In the genomic region with DNA sequence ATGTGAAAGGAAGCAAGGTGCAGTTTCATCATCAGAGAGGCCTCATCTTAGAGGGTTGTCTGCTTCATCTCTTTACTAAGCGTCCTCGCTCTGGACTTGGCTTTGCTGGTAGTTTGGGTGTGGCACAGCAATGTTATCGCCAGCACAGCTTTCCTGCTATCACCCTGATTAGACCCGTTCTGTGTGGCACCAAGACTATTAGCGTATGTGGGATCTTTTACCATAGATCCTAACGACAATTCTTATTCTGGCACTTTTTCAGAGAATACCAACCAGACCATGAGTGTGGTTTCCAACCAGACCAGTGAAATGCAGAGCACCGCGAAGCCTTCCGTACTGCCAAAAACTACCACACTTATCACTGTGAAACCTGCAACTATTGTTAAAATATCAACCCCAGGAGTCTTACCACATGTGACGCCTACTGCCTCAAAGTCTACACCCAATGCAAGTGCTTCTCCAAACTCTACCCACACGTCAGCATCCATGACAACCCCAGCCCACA, we compare ENCODE assay signal across 15 mouse cellular contexts. TPM values are rescaled to one million over a fixed set of nuclear protein-coding genes. Genes with fewer than 3 reads are reported as not detected.
DNase-seq lines count a peak whose midpoint lies in the region; ATAC-seq and TF ChIP-seq lines count a peak whose summit lies in the region.
"Had no signal": no experiment of that assay in that cellular context is flagged by ENCODE, and none has a peak within 500 bp of the region (broad histone marks: within the 10 kb centered on the region; RNA-seq: fewer than 3 reads in every experiment).

No protein-coding gene starts in this region.

- no peaks in the 10 kb centered on the region for H3K9me3 ChIP-seq in stomach, embryonic 15.5 days
- no peaks in the 10 kb centered on the region for H3K9me3 ChIP-seq in stomach, postnatal 0 days (ENCODE audit: control insufficient read depth, low read length)
- H3K9me3 ChIP-seq in liver, embryonic 13.5 days (replicated peaks): no peaks in the 10 kb centered on the region
- H3K9me3 ChIP-seq in hindbrain, embryonic 11.5 days (ENCODE audit: control insufficient read depth, low read length): no peaks in the 10 kb centered on the region
- no peaks in the 10 kb centered on the region for H3K9me3 ChIP-seq in embryonic facial prominence, embryonic 10.5 days
- H3K9me3 ChIP-seq: limb, embryonic 15.5 days; midbrain, embryonic 13.5 days had no signal

- H3K4me1 ChIP-seq in stomach, embryonic 15.5 days: no peaks in the 10 kb centered on the region
- no peaks in the 10 kb centered on the region for H3K4me1 ChIP-seq in stomach, postnatal 0 days (replicated peaks; ENCODE audit: control insufficient read depth, insufficient read depth)
- peaks cover 46% of the 10 kb centered on the region for H3K4me1 ChIP-seq in liver, embryonic 13.5 days (replicated peaks)
- no peaks in the 10 kb centered on the region for H3K4me1 ChIP-seq in hindbrain, embryonic 11.5 days (replicated peaks; ENCODE audit: control insufficient read depth, insufficient read depth, low read length)
- peaks cover 15% of the 10 kb centered on the region for H3K4me1 ChIP-seq in embryonic facial prominence, embryonic 10.5 days
- H3K4me1 ChIP-seq: limb, embryonic 15.5 days; midbrain, embryonic 13.5 days had no signal

- no peaks in the 10 kb centered on the region for H3K27me3 ChIP-seq in stomach, embryonic 15.5 days (replicated peaks)
- no peaks in the 10 kb centered on the region for H3K27me3 ChIP-seq in stomach, postnatal 0 days (ENCODE audit: control insufficient read depth, insufficient read depth, low read length)
- H3K27me3 ChIP-seq in liver, embryonic 13.5 days: no peaks in the 10 kb centered on the region
- no peaks in the 10 kb centered on the region for H3K27me3 ChIP-seq in hindbrain, embryonic 11.5 days (ENCODE audit: control insufficient read depth, insufficient read depth, low read length)
- no peaks in the 10 kb centered on the region for H3K27me3 ChIP-seq in embryonic facial prominence, embryonic 10.5 days (replicated peaks; ENCODE audit: low read depth, poor library complexity, severe bottlenecking)
- H3K27me3 ChIP-seq: limb, embryonic 15.5 days; midbrain, embryonic 13.5 days had no signal

- H3K4me2 ChIP-seq in stomach, embryonic 15.5 days: no peak overlapping the region
- H3K4me2 ChIP-seq in stomach, postnatal 0 days (replicated peaks; ENCODE audit: low read depth): no peak overlapping the region
- H3K4me2 ChIP-seq in liver, embryonic 13.5 days: peak overlapping the region; percentile 57
- no peak overlapping the region for H3K4me2 ChIP-seq in hindbrain, embryonic 11.5 days (replicated peaks; ENCODE audit: low read depth, low read length)
- H3K4me2 ChIP-seq: heart, embryonic 11.5 days; limb, embryonic 15.5 days; midbrain, embryonic 13.5 days had no signal

- 86% methylated on average over 11 of the region's 11 CpGs for WGBS in stomach, embryonic 15.5 days
- WGBS in stomach, postnatal 0 days: 88% methylated on average over 11 of the region's 11 CpGs
- WGBS in liver, embryonic 13.5 days (ENCODE audit: insufficient replicate concordance): 19% methylated on average over 11 of the region's 11 CpGs
- WGBS in hindbrain, embryonic 11.5 days: 95% methylated on average over 11 of the region's 11 CpGs
- 93% methylated on average over 11 of the region's 11 CpGs for WGBS in embryonic facial prominence, embryonic 10.5 days

- H3K9ac ChIP-seq in stomach, embryonic 15.5 days: no peak overlapping the region
- H3K9ac ChIP-seq in stomach, postnatal 0 days (ENCODE audit: low read length): no peak overlapping the region
- H3K9ac ChIP-seq in liver, embryonic 13.5 days: peak overlapping the region; percentile 52
- H3K9ac ChIP-seq in hindbrain, embryonic 11.5 days (ENCODE audit: low read depth, low read length): no peak overlapping the region
- H3K9ac ChIP-seq: limb, embryonic 15.5 days; midbrain, embryonic 13.5 days had no signal

- no peak for TF ChIP-seq EP300 in stomach, postnatal 0 days (optimal IDR thresholded peaks at IDR 0.05)

- ATAC-seq in stomach, embryonic 15.5 days (ENCODE audit: insufficient read depth, low FRiP score, low read depth): peak; percentile 81
- no peak for ATAC-seq in stomach, postnatal 0 days (ENCODE audit: low FRiP score, low TSS enrichment)
- peak; percentile 79 for ATAC-seq in erythroblast, adult 5-6 weeks (replicated peaks; ENCODE audit: low FRiP score, poor library complexity, severe bottlenecking)
- peak; percentile 96 for ATAC-seq in liver, embryonic 13.5 days (ENCODE audit: low read depth)
- ATAC-seq in hindbrain, embryonic 11.5 days (ENCODE audit: low FRiP score): no peak
- ATAC-seq: activated CD4-positive, CD25-positive, alpha-beta regulatory T cell, adult 4 months; forebrain, embryonic 16.5 days; midbrain, embryonic 13.5 days had no signal

- no peak for DNase-seq in stomach, postnatal 0 days (ENCODE audit: low spot score)
- DNase-seq in liver, embryonic 13.5 days: peak; percentile 69
- no peak for DNase-seq in hindbrain, embryonic 11.5 days (ENCODE audit: low spot score)
- DNase-seq in ovary, postnatal 36 days (ENCODE audit: low spot score): no peak
- no peak for DNase-seq in embryonic facial prominence, embryonic 10.5 days (ENCODE audit: low spot score)
- DNase-seq: cerebellum, adult 2 months; gastrocnemius, postnatal 10 days; heart, postnatal 36 days had no signal

- H3K4me3 ChIP-seq in stomach, embryonic 15.5 days (replicated peaks): no peak overlapping the region
- H3K4me3 ChIP-seq in stomach, postnatal 0 days (ENCODE audit: low read depth, low read length): no peak overlapping the region
- peak overlapping the region; percentile 29 for H3K4me3 ChIP-seq in liver, embryonic 13.5 days (replicated peaks)
- H3K4me3 ChIP-seq in hindbrain, embryonic 11.5 days (ENCODE audit: low read depth, low read length): no peak overlapping the region
- no peak overlapping the region for H3K4me3 ChIP-seq in embryonic facial prominence, embryonic 10.5 days
- H3K4me3 ChIP-seq: limb, embryonic 15.5 days; midbrain, embryonic 13.5 days had no signal

- no peak for TF ChIP-seq CTCF in stomach, postnatal 0 days (IDR thresholded peaks at IDR 0.05; ENCODE audit: low read depth)

- peaks cover 11% of the 10 kb centered on the region for H3K36me3 ChIP-seq in stomach, embryonic 15.5 days
- H3K36me3 ChIP-seq in stomach, postnatal 0 days (ENCODE audit: control insufficient read depth, insufficient read depth, low read length): peaks cover 3% of the 10 kb centered on the region; the same call in 1 of the 2 replicates
- peaks cover 48% of the 10 kb centered on the region for H3K36me3 ChIP-seq in liver, embryonic 13.5 days
- 0 out of 2 replicates have a peak, but pooled peaks cover 2% of the 10 kb centered on the region for H3K36me3 ChIP-seq in hindbrain, embryonic 11.5 days (ENCODE audit: control insufficient read depth, insufficient read depth, low read length)
- H3K36me3 ChIP-seq in embryonic facial prominence, embryonic 10.5 days (replicated peaks): peaks cover 70% of the 10 kb centered on the region

- no peak overlapping the region for H3K27ac ChIP-seq in stomach, embryonic 15.5 days
- H3K27ac ChIP-seq in stomach, postnatal 0 days (replicated peaks): no peak overlapping the region
- peak overlapping the region; percentile 79 for H3K27ac ChIP-seq in liver, embryonic 13.5 days
- no peak overlapping the region for H3K27ac ChIP-seq in hindbrain, embryonic 11.5 days (ENCODE audit: low read depth, low read length)
- no peak overlapping the region for H3K27ac ChIP-seq in embryonic facial prominence, embryonic 10.5 days (replicated peaks)
- H3K27ac ChIP-seq: limb, embryonic 15.5 days; midbrain, embryonic 13.5 days had no signal

RNA-seq across cellular contexts. Expression of a gene that starts 26.8 kb away (rescaled TPM):
- polyA plus RNA-seq in stomach, embryonic 15.5 days (2015; fragmentation: Nextera tagmentation; extraction: Ambion mirVana): 114 and 122 TPM in 2 replicates
- 117 and 121 TPM in 2 replicates for polyA plus RNA-seq in stomach, postnatal 0 days (2015; fragmentation: Nextera tagmentation; extraction: Ambion mirVana)
- total RNA-seq in erythroblast, adult 5-6 weeks (2015; ENCODE audit: low replicate concordance): 28.1 and 44.5 TPM in 2 replicates
- total RNA-seq in erythroblast, adult 5-6 weeks (2017; ENCODE audit: low replicate concordance): 19.9 and 34.9 TPM in 2 replicates
- polyA plus RNA-seq in liver, embryonic 13.5 days (2015; fragmentation: Nextera tagmentation; extraction: Ambion mirVana): 39.1 and 53.4 TPM in 2 replicates
- 133 and 135 TPM in 2 replicates for polyA plus RNA-seq in hindbrain, embryonic 11.5 days (2014; fragmentation: Nextera tagmentation; extraction: Ambion mirVana)
- polyA plus RNA-seq in embryonic facial prominence, embryonic 10.5 days (2016; fragmentation: Nextera tagmentation; extraction: Ambion mirVana): 100 and 110 TPM in 2 replicates

RNA-seq across cellular contexts. Expression of a gene that starts 46.2 kb away (rescaled TPM):
- polyA plus RNA-seq in stomach, embryonic 15.5 days (2015; fragmentation: Nextera tagmentation; extraction: Ambion mirVana): 34.8 and 35.6 TPM in 2 replicates
- 17.2 and 20.0 TPM in 2 replicates for polyA plus RNA-seq in stomach, postnatal 0 days (2015; fragmentation: Nextera tagmentation; extraction: Ambion mirVana)
- 29.4 and 33.2 TPM in 2 replicates for total RNA-seq in erythroblast, adult 5-6 weeks (2015; ENCODE audit: low replicate concordance)
- total RNA-seq in erythroblast, adult 5-6 weeks (2017; ENCODE audit: low replicate concordance): 35.0 and 37.4 TPM in 2 replicates
- polyA plus RNA-seq in liver, embryonic 13.5 days (2015; fragmentation: Nextera tagmentation; extraction: Ambion mirVana): 11.7 and 15.7 TPM in 2 replicates
- polyA plus RNA-seq in hindbrain, embryonic 11.5 days (2014; fragmentation: Nextera tagmentation; extraction: Ambion mirVana): 45.3 and 51.7 TPM in 2 replicates
- 30.3 and 35.9 TPM in 2 replicates for polyA plus RNA-seq in embryonic facial prominence, embryonic 10.5 days (2016; fragmentation: Nextera tagmentation; extraction: Ambion mirVana)

Comparison
In these comparisons a context has a peak if more than half of its experiments do, and no peak if none do; other contexts are left out.
1. ATAC-seq: peak in stomach, embryonic 15.5 days (single experiment), erythroblast, adult 5-6 weeks (single experiment) and liver, embryonic 13.5 days (single experiment); none in stomach, postnatal 0 days (single experiment) and hindbrain, embryonic 11.5 days (single experiment).